Mouse (Mus musculus) layer of hippocampus, adult 8-10 months (tissue): ENCODE data around the gene Ifitm3. TPM values are rescaled to one million over a fixed set of nuclear protein-coding genes. Genes with fewer than 3 reads are reported as not detected.

Experiments
- DNase-seq, 2 experiments: peaks; one replicate each; pipeline ENCODE4 v3.0.0; 2022; ENCODE audit warnings: low spot score in 2 of 2
- total RNA-seq, 4 experiments: library from RNA; stranded (reverse); gene quantifications; 2 replicates each; pipeline ENCODE4 v1.2.4; 2022

Ifitm3 gene
- 10 to 100 TPM in 3 of 4 experiments, 1 to 10 TPM in 1; 9.0 to 40.6 (median 20.8) TPM for total RNA-seq

DNA sequence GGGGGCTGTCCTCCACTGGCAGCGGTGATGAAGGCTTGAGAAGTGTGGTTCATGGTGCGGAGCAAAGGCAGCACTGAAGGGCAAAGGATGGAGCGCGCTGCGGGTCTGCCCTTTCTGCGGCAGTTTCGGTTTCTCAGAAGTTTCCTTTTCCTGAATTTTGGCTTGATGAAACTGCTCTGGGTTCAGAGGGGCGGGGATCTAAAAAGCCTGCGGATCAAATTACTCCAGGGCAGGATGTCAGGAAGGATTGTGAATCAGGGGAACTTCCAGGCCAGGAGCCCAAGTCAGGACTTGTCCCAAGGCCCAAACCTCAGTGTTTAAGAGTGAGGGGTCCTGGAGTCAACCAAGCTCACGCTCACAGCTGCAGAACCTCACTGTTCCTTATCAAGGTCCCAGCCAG, at the start of gene Ifitm3:
TSS of gene Ifitm3 (minus strand) at position 178 of the 400 bp plus-strand sequence.
- DNase-seq, result no peak

DNA sequence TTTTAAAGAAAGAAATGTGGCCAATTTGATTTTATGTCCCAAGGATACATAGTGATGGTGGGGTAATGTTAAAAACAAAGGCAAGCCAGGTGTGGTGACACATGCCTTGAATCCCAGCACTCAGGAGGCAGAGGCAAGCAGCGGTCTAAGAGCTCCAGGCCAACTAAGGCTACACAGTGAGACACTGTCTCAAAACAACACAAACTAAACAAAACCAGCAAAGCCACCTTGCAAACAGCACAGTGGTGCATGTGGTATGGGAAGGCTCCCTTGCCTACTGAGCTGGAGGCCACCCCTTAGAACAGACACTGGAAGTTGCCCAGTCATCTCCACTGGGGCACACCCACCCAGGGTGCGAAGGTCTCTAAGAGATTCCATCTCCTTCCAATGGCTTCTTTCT, 49.4 kb upstream of the Ifitm3 start:
- no peak for DNase-seq

DNA sequence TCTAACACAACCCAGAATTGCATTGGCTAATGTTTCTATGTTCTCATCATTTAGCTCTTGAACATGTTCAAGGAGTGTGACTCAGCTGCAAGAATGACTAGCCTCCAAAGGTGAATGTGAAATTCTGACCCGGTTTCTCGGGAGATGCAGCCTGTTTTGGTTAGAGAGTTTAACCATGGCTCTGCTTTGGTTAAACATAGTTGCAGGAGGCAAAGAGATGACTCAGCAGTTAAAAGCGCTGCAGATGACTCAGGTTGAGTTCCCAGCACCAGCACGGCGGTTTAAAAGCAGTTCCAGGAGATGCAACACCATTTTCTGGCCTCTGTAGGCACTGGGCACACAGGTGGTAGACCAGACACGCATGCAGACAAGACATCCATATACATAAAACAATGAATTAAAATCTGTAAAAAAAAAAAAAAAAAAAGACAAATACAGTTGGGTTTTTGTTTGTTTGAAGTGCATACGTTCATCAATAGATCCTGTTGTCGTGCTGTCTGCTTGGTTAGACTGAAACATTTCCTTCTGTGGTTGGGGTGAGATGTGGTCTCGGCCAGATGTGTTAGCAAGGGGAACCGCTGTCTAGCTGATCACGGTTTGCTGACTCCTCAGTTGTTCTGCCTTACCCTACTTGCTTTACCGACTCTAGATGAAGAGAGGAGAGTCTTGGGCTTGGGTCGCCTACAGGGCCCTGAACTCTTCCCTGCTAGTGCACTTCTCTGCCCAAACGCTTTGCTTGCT, 48.2 kb upstream of the Ifitm3 start:
- no peak for DNase-seq

DNA sequence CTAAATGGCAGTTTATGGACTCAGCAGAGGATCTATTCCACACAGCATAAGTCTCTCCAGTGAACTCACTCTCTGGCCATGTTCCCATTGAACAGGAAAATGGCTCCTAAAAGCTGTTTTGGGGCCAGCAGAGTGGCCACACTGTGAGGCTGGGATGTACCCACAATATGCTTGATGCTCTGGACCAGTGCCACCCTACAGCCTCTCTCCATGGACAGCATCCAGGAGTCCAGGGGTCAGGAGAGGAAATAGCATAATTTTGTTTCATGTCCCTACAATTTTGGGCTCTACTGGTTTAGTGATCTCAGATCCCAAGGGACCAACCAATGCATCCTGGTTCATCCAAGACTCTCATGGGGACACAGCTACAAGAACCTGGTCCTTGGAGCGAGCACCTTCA, 47.0 kb upstream of the Ifitm3 start:
- DNase-seq, result no peak

DNA sequence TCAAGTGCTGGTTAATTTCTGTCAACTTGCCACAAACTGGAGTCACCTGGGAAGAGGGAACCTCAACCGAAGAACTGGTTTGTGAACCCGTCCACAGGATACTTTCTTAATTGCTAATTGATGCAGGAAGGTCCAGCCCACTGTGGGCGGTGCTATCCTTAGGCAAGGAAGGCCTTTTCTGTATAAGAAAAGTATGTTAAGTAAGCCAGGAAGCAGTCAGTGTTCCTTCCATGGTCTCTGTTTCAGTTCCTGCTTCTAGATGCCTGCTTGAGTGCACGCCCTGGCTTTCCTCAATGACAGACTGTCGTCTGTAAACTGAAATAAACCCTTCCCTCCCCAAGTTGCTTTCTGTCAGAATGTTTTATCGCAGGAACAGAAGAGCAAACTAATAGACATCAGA, 46.4 kb upstream of the Ifitm3 start:
- no peak for DNase-seq

DNA sequence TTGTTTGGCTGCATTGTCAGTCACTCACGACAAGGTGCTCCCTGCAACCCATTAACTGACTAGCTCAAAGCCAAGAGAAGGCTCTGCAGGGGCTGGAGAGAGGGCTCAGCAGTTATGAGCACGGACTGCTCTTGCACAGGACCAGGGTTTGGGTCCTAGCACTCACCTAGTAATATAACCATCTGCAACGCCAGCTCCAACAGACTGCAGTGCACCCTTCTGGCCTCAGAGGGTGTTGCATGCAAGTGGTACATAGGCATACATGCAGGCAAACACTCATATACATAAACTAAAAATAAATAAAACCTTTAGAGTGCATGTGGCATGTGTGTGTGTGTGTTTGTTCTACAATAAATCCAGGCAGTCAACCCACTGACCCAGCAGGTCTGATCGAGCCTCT, 45.2 kb upstream of the Ifitm3 start:
- DNase-seq, result no peak

DNA sequence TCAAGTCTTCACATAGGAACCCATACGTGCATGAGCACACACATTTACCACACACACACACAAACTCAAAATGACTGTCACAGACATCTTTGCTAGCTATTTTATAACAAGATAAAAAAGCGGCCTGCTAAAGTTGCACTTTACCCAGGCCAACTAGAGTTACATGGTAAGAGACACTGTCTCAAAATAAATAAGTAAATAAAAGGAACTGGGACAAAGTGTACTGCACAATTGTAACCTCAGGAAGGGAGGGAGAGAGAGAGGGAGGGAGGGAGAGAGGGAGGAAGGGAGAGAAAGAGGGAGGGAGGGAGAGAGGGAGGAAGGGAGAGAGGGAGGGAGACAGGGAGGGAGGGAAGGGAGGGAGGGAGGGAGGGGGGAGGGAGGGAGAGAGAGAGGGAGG, 41.9 kb upstream of the Ifitm3 start:
- no peak for DNase-seq

DNA sequence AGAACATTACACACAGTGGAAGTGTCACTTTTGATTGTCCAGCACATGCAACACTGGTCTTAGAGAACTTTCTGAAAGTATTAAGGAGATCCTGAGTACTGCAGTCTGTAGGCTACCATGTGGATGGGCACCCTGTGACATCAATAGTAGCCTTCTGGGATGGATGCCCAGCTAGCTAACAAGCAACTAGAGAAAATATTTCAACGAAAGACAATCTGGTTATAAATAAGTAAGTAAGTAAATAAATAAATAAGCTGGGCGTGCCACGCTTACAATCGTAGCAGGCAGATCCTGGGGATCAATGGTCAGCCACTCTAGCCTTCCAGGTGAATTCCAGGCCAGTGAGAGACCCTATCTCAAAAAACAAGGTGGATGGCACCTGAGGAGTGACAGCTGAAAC, 41.4 kb upstream of the Ifitm3 start:
- no peak for DNase-seq

DNA sequence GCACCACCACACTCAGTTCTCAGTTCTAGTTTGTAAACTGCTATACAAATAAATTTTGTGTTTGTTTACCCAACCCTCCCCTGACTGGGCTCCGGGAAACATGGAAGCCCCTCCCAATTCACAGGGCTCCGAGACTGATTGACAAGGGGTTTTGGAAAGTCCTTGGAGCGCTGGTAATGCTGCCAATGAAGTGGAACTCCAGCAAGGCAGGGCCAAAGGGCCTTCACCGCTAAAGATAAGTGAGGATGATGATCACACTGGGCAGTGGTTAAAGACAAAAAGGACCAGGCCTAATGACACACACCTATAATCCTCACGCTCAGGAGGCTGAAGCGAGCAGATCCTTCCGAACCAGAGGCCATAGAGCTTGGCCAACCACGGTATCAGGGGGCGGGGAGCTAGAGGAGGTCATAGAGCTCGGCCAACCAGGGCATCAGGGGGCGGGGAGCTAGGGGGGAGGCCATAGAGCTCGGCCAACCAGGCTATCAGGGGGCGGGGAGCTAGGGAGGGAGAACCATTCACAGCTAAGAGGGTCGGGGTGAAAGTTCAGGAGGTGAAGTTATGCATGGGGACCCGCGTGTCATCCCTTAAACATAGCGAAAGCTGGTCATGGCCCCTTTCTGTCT, 40.6 kb upstream of the Ifitm3 start:
- DNase-seq, result no peak

DNA sequence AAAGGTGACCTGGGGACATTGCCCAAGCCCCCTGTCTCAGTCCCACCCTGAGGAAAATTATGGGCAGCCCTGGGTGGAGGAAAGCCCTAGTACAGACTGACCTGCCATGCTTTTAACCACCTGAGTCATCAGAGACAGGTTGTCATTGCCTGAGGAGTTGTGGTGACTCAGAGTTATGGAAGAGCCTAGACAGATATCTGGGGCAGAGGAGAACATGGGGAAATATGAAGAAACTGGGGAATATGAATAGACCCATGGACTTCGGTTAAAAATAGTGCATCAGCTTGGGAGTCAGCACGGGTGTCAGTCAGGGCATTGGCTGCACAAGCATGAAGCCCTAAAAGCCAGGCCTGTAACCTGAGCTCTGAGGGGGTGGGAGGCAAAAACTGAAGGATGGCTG, 38.8 kb upstream of the Ifitm3 start:
- DNase-seq, result no peak

DNA sequence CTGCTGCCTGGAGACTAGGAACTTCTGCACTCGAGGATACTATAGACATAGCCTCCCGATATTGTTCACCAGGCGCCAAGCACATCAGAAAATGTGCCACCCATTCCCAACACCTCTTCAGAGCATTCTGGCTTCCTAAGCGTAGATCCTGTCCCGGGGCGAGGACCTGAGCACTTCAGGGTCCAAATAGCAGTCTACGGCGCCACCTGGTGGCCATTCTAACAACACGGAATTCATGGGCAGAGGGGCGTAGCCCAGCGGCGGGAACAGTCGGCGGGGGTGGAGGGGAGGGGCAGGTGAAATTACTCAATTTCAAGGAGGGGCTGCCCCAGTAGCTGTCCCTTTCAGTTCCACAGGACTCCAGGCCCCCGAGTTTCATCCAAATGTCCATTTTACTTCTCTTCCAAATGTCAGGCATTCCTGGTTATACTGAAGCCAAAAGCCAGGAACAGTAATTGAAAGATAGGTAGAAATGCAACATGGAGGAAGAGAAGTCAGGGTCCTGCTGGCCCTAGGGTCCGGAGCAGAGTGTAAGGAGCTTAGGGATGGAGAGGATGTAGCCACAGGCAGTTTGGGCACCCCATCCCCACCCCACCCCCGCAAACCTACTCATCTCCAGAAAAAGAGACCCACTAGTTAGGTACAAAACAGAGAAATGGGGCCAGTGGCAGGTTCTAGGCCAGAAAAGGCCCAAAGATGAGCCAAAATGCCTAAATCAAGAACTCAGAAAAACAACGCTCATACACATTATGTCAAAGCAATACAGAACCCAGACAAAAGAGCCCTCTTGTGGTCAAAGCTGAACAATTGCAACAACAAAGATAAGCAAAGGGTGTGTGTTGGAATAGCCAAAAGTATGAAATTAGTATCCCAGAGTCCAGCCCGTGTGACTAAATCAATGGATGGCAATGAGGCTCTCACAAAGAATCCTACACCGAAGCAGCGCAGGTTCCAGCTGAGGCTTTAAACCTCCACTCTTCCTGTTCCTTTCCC, 38.0 kb upstream of the Ifitm3 start:
- peak; percentile 77 to 92 for DNase-seq

DNA sequence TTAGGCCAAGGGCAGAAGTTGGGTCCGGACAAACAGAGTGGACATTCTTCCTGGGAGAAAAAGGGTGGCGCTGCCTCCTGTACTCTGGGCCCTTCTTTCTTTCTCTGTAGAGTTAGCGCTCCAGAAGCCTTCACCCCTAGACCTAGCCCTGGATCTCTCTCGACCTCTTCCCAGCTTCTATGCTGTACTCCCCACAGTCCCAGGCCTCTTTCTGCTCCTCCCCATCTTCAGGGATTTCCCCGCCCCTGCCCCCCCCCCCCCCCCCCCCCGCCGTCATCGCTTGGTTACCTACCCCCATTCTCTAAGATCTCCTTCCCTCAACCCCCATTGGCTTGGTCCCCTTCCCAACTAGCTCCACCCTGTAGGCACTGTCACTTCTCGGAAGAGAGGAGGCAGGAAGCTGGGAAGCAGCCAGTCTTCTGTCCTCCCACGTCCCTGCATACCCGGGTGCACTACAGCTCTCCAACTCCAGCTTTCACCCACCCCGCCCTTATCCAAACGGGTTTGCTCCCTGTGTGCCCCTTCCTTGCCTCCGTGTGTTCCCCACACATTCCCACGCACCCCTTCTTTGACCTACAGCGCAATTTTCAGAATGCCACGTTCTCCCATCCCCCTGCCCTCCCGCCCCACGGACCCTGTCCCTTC, 37.1 kb upstream of the Ifitm3 start:
- DNase-seq, result peak; percentile 70 to 71

DNA sequence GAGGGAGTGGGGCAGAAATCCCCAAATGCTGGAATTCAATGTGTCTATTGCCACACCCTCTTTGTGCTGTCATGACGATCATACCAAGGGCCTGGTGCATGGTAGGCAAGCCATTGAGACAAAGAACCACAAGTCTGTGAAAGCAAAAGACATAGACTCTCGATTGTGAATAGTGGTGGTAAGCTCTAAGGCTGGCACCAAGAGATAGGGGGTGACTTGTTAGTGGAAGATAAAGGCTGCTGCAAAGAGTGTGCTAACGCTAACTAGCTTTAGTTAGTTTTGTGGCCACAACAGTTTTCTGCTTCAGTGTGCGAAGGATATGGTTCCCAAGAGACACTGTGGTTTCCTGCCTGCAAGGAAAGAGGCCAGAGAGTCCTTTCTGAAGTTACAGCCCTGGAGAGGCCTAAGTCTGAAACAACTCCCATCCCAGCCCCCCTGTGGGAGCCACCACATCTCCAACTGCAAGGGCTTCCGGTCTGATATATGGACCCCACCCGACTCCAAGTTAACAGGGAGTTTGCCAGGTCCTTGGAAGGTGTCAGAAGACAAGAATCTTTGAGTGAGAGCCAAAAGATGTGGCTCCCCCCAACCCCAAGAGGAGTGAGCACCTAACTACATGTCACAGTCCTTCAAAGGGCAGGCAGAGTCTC, 36.5 kb upstream of the Ifitm3 start:
- DNase-seq, result no peak

DNA sequence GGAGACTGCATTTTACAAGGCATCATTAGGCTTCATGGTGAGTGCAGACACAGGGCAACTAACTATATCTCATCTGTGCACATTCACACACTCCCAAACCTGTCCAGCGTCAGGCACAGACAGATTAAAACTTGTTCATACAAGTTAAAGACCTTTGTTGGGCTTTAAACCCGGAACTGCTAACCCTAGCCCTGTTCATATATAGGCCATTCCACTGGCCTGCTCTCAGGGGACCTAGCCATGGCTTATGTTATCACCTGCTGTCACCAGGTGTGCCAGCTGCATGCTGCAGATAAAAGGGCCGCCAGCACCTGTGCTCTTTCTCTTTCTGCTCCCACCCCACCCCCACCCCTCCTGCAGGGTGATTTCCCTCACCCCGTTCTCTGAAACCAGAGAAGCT, 32.0 kb upstream of the Ifitm3 start:
- no peak for DNase-seq

DNA sequence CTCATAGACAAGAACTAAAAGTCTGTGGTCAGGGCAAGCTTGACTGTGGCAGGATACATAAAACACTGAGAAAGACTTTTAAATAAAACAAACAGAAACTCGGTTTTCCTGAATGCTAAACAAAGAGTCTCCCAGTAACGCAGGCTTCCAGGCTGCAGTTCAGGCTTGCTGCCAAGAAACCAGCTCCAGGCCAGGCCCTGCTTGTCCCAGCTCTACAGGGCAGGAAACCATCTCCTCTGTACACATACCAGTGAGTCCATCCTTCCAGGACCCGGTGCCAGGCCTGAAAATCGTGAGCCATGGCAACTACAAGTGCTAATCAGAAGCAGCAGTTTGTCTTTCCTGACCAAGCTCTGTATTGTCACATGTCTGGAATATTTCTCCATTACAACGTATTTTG, 31.1 kb upstream of the Ifitm3 start:
- peak in 1 of 2 experiments; percentile 43 for DNase-seq

DNA sequence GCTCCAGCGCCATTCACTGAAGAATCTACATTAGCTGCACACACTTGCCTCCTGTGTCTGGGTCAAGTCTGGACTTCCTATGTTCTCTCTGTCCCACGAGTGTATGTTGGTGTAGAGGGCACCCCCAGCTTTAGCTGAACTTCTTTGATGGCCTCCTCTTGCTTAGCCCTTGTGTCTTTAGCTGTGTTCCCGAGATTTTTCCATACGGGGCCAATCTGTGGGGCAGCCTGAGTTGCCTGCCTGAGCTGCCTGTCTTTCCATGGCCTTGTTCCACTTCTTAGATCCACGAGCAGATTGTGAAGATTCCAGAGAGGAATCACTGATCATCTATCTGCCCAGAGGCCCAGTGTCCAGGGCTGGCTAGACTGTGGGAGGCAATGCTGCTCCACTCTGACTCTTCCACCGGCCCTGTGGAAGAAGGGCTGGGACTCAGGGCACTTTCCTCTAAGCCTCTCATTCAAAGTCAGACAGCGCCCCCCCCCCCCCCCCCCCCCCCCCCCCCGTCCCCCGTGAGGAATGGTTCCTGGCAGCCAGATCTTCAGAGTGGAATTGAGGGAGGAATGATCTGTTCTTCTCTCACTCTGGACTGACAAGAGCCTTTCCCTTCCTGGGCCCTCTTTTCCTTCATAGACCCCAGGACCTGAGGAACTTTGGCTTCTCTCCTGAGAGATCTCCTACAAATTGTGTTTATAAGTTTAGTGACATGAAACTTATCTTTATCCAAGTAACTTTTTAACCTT, 30.5 kb upstream of the Ifitm3 start:
- no peak for DNase-seq

DNA sequence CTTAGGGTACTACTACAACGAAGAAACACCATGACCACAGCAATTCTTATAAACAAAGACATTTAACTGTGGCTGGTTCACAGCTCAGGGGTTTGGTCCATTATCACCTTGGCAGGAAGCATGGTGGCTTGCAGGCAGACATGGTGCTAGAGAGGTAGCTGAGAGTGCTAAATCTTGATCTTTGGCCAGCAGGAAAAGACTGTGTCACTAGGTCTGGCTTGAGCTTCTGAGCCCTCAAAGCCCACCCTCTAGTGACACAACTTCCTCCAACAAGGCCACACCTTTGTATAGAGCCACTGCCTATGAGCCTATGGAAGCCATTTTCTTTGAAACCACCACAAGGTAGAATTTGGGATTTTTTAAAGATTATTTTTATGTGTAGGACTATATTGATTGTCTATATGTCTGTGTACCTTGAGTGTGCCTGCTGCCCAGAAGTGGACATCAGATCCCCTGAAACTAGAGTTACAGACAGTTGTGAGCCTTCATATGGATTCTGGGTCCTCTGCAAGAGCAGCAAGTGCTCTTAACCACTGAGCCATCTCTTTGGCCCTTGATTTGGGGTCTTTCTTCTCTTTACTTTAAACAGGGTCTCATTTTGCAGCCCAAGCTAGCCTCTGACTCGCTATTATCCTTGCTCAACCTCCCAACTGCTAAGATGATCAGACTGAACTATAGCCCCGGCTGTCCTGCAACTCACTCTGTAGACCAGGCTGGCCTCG, 29.0 kb upstream of the Ifitm3 start:
- DNase-seq, result no peak

DNA sequence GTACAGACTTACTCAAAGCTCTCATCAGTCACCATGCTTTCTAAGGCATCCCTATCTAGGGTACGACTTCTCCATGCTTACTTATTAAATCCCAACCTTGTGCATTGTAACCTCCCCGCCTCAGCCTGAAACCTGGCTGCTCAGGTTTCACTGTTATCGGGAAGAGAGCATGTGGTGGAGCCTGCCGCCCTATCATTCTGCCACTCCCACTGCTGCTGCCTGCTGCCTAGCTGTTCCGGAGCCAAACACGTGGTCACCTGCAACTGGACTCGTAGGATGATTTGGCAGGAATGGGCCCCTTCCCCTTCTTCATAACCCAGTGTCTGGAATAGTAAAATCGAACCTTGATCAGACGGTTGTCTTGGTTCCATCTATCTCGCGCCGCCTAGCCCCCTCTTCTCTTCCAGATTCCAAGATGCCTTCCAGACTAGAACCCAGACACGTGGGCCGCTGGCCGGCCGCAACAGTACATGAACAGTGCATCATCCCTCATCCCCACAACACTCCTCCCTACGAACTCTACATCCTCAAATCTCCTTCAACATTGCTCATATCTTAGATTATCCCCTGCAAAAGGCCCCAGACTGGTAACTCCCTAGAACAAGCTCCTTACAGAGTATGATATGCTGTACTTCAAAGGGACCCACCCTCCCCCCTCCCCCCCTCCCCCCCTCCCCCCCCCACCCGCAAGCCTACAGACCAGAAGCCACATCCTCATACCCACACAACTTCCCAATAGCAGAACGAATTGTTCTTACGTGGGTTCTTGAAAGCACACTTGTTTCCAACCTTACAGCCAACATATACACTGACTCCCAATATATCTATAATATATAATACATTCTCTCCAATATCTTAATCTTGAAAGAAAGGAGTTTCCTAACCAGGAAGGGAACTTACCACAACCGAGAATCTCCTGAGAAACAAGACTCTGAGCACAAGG, 27.8 kb upstream of the Ifitm3 start:
- no peak for DNase-seq
